Mouse (Mus musculus) midbrain, embryonic 10.5 days (tissue): Measurements from ENCODE around the gene Asic4. TPM values are rescaled to one million over a fixed set of nuclear protein-coding genes. Genes with fewer than 3 reads are reported as not detected.

Experiments used
- DNase-seq: peaks from one replicate; pipeline ENCODE4 v3.0.0-alpha.2; 2017; ENCODE audit warnings: low spot score
- H3K27ac ChIP-seq: fragments of 300-500 bp; sonication (generic); replicated peaks from 2 replicates; pipeline ENCODE4 v1.5.1; 2016; ENCODE audit warnings: mild to moderate bottlenecking
- H3K27me3 ChIP-seq: fragments of 300-500 bp; sonication (generic); 2 replicates; pipeline ENCODE4 v1.6.1; 2016; ENCODE audit warnings: low read depth, mild to moderate bottlenecking; ENCODE audit not compliant: poor library complexity, severe bottlenecking
- H3K36me3 ChIP-seq: fragments of 300-500 bp; sonication (generic); 2 replicates; pipeline ENCODE4 v1.6.1; 2016; ENCODE audit warnings: mild to moderate bottlenecking, moderate library complexity
- H3K4me1 ChIP-seq: fragments of 300-500 bp; sonication (generic); 2 replicates; pipeline ENCODE4 v1.6.1; 2016
- H3K4me3 ChIP-seq: fragments of 300-500 bp; sonication (generic); 2 replicates; pipeline ENCODE4 v1.5.1; 2016; ENCODE audit warnings: mild to moderate bottlenecking, moderate library complexity
- H3K9me3 ChIP-seq: fragments of 300-500 bp; sonication (generic); replicated peaks from 2 replicates; pipeline ENCODE4 v1.6.1; 2016; ENCODE audit warnings: mild to moderate bottlenecking
- WGBS: fragments of 180-500 bp; shearing (Covaris S2); methylation state at CpG from one replicate; pipeline ENCODE4 v1.1.7; 2016; 5-methylcytosine and 5-hydroxymethylcytosine counted together
- polyA plus RNA-seq: library from polyadenylated mRNA; unstranded; fragments of >200 nt; fragmentation: Nextera tagmentation; extraction: Ambion mirVana; gene quantifications from 2 replicates; pipeline ENCODE4 v1.2.1, GENCODE M21; 2016

The Asic4 gene
- polyA plus RNA-seq, 1 experiment from 2014 or later = 6.1 TPM

- Histone ChIP-seq H3K4me1 (peaks cover 35% of the 10 kb centered on the region), H3K4me3 (no peak overlapping the region), H3K9me3 (no peaks in the 10 kb centered on the region), H3K27ac (no peak overlapping the region), H3K36me3 (peaks cover 70% of the 10 kb centered on the region), H3K27me3 (peaks cover 41% of the 10 kb centered on the region)
- no peak for DNase-seq
- WGBS = 94% methylated on average over 9 of the region's 9 CpGs
These were observed 51.7 kb downstream of the Asic4 start for GRCm38 (mm10) chr1:75501905-75502304.

- Histone ChIP-seq H3K27me3 (peaks cover 53% of the 10 kb centered on the region), H3K36me3 (peaks cover 58% of the 10 kb centered on the region), H3K4me1 (peaks cover 47% of the 10 kb centered on the region), H3K4me3 (0 out of 2 replicates have a peak overlapping the region, but pooled peaks have one; percentile 9), H3K27ac (no peak overlapping the region), H3K9me3 (no peaks in the 10 kb centered on the region)
- 84% methylated on average over 25 of the region's 25 CpGs for WGBS
- DNase-seq = no peak
These were observed 52.9 kb downstream of the Asic4 start for GRCm38 (mm10) chr1:75502945-75503650.

GRCm38 (mm10) chr1:75503651-75503980 lies 53.4 kb downstream of the Asic4 start:
- no peak for DNase-seq
- no peaks in the 10 kb centered on the region for H3K9me3 ChIP-seq
- H3K27ac ChIP-seq = no peak overlapping the region
- 0 out of 2 replicates have a peak overlapping the region, but pooled peaks have one; percentile 9 for H3K4me3 ChIP-seq
- peaks cover 53% of the 10 kb centered on the region for H3K36me3 ChIP-seq
- WGBS = 69% methylated on average over 23 of the region's 23 CpGs
- peaks cover 58% of the 10 kb centered on the region for H3K27me3 ChIP-seq
- peaks cover 49% of the 10 kb centered on the region for H3K4me1 ChIP-seq

- no peak for DNase-seq
- peaks cover 67% of the 10 kb centered on the region for H3K27me3 ChIP-seq
- H3K9me3 ChIP-seq = no peaks in the 10 kb centered on the region
- 60% methylated on average over 9 of the region's 9 CpGs for WGBS
- H3K4me3 ChIP-seq = peak overlapping the region; percentile 78
- peak overlapping the region; percentile 97; the same call in 1 of the 2 replicates for H3K27ac ChIP-seq
- H3K4me1 ChIP-seq = peaks cover 52% of the 10 kb centered on the region
- H3K36me3 ChIP-seq = peaks cover 44% of the 10 kb centered on the region
These were observed 54.2 kb downstream of the Asic4 start for GRCm38 (mm10) chr1:75504256-75505045.

- Histone ChIP-seq H3K4me1 (peaks cover 60% of the 10 kb centered on the region), H3K4me3 (peak overlapping the region; percentile 78), H3K27me3 (peaks cover 74% of the 10 kb centered on the region), H3K27ac (peak overlapping the region; percentile 97), H3K36me3 (peaks cover 35% of the 10 kb centered on the region), H3K9me3 (no peaks in the 10 kb centered on the region)
- peak; percentile 71 for DNase-seq
- WGBS = under 1% methylated on average over 84 of the region's 84 CpGs
These were observed 55.1 kb downstream of the Asic4 start for GRCm38 (mm10) chr1:75505159-75505955.

GRCm38 (mm10) chr1:75505956-75506831 lies 56.0 kb downstream of the Asic4 start, which contains the start of gene Obsl1:
Obsl1 (minus strand) TSS chr1:75506452.
- DNase-seq = peak; percentile 85
- peaks cover 27% of the 10 kb centered on the region for H3K36me3 ChIP-seq
- WGBS = under 1% methylated on average over 65 of the region's 65 CpGs
- peak within 1 kb of the TSS; percentile 78 for H3K4me3 ChIP-seq
- H3K27me3 ChIP-seq = peaks cover 74% of the 10 kb centered on the region
- H3K4me1 ChIP-seq = peaks cover 68% of the 10 kb centered on the region
- no peaks in the 10 kb centered on the region for H3K9me3 ChIP-seq
- H3K27ac ChIP-seq = peak within 1 kb of the TSS; percentile 97

GRCm38 (mm10) chr1:75507006-75507405 lies 56.8 kb downstream of the Asic4 start, which contains the start of gene Inha:
Inha (plus strand) TSS chr1:75507077.
- Histone ChIP-seq H3K36me3 (peaks cover 19% of the 10 kb centered on the region), H3K27me3 (peaks cover 74% of the 10 kb centered on the region), H3K27ac (peak within 1 kb of the TSS; percentile 97), H3K4me3 (peak within 1 kb of the TSS; percentile 78), H3K9me3 (no peaks in the 10 kb centered on the region), H3K4me1 (peaks cover 76% of the 10 kb centered on the region)
- 77% methylated on average over 10 of the region's 10 CpGs for WGBS
- DNase-seq = no peak

- Histone ChIP-seq H3K36me3 (no peaks in the 10 kb centered on the region), H3K4me3 (no peak overlapping the region), H3K4me1 (peaks cover 64% of the 10 kb centered on the region), H3K27me3 (peaks cover 55% of the 10 kb centered on the region), H3K27ac (0 out of 2 replicates have a peak overlapping the region, but pooled peaks have one; percentile 33), H3K9me3 (no peaks in the 10 kb centered on the region)
- DNase-seq = no peak
- WGBS = 46% methylated on average over 20 of the region's 20 CpGs
These were observed 59.4 kb downstream of the Asic4 start for GRCm38 (mm10) chr1:75509586-75509985.

GRCm38 (mm10) chr1:75510154-75510553 lies 59.9 kb downstream of the Asic4 start:
- WGBS = 78% methylated on average over 5 of the region's 5 CpGs
- Histone ChIP-seq H3K27me3 (peaks cover 50% of the 10 kb centered on the region), H3K9me3 (no peaks in the 10 kb centered on the region), H3K4me1 (peaks cover 58% of the 10 kb centered on the region), H3K4me3 (no peak overlapping the region), H3K36me3 (no peaks in the 10 kb centered on the region), H3K27ac (no peak overlapping the region)
- DNase-seq = no peak

- no peak overlapping the region for H3K4me3 ChIP-seq
- no peaks in the 10 kb centered on the region for H3K9me3 ChIP-seq
- H3K27ac ChIP-seq = peak overlapping the region; percentile 39; the same call in 1 of the 2 replicates
- DNase-seq = no peak
- WGBS = 63% methylated on average over 4 of the region's 4 CpGs
- H3K27me3 ChIP-seq = peaks cover 36% of the 10 kb centered on the region
- no peaks in the 10 kb centered on the region for H3K36me3 ChIP-seq
- H3K4me1 ChIP-seq = peaks cover 43% of the 10 kb centered on the region
These were observed 61.4 kb downstream of the Asic4 start for GRCm38 (mm10) chr1:75511437-75512210.

GRCm38 (mm10) chr1:75512550-75512949 lies 62.3 kb downstream of the Asic4 start:
- peaks cover 26% of the 10 kb centered on the region for H3K27me3 ChIP-seq
- no peaks in the 10 kb centered on the region for H3K9me3 ChIP-seq
- WGBS = 90% methylated on average over 3 of the region's 3 CpGs
- H3K4me3 ChIP-seq = no peak overlapping the region
- no peaks in the 10 kb centered on the region for H3K36me3 ChIP-seq
- H3K4me1 ChIP-seq = peaks cover 34% of the 10 kb centered on the region
- H3K27ac ChIP-seq = no peak overlapping the region
- no peak for DNase-seq
